Mouse (Mus musculus): Measurements from ENCODE around the gene Wnt10a.

GRCm38 (mm10) chr1:74773136-74773535, 18.2 kb upstream of the Wnt10a start:
- no peak for TF ChIP-seq FLI1 (IDR thresholded peaks at IDR 0.05; ENCODE audit: low read length)
- no peak for TF ChIP-seq GATA1 (IDR thresholded peaks at IDR 0.05; ENCODE audit: borderline replicate concordance, low read length)

Measured in megakaryocyte, embryonic 14.5 days (primary cell).